Mouse (Mus musculus): ENCODE results near the gene Olfr491.

- no peak for TF ChIP-seq EP300 (IDR thresholded peaks at IDR 0.05; ENCODE audit: low read depth)
- TF ChIP-seq CTCF (IDR thresholded peaks at IDR 0.05; ENCODE audit: low read depth), result no peak
Measured at GRCm38 (mm10) chr7:108313151-108313550, at the start of gene Olfr491.

Data from heart, postnatal 0 days (tissue).